Mouse (Mus musculus): ENCODE data around the gene Prkar2b.

GRCm38 (mm10) chr12:31931818-31932217, 129.3 kb downstream of the Prkar2b start:
- TF ChIP-seq CTCF (IDR thresholded peaks at IDR 0.05; ENCODE audit: borderline replicate concordance, control insufficient read depth, extremely low read depth, insufficient read depth, low read length, poor library complexity) (no peak), POLR2A (IDR thresholded peaks at IDR 0.05; ENCODE audit: control insufficient read depth, extremely low read depth, insufficient read depth, low read length, poor library complexity) (no peak)
